Mouse (Mus musculus) bone marrow macrophage, adult 2 months (primary cell): ENCODE results near the gene Dll1. TPM values are rescaled to one million over a fixed set of nuclear protein-coding genes. Genes with fewer than 3 reads are reported as not detected.

Experiments
- H3K27ac ChIP-seq: 2 replicates; pipeline ENCODE4 v1.5.1; 2012; ENCODE audit warnings: low read depth, low read length; ENCODE audit not compliant: insufficient read depth
- H3K4me1 ChIP-seq: 2 replicates; pipeline ENCODE4 v1.6.1; 2012; ENCODE audit warnings: low read length; ENCODE audit not compliant: control insufficient read depth, insufficient read depth
- H3K4me3 ChIP-seq: 2 replicates; pipeline ENCODE4 v1.5.1; 2012; ENCODE audit warnings: mild to moderate bottlenecking, low read length, moderate library complexity; ENCODE audit not compliant: insufficient read depth
- CTCF ChIP-seq: IDR thresholded peaks from 2 replicates; pipeline ENCODE4 v1.5.1; 2012; ENCODE audit warnings: low read depth, mild to moderate bottlenecking, low read length, moderate library complexity
- POLR2A ChIP-seq: IDR thresholded peaks from 2 replicates; pipeline ENCODE4 v1.6.1; 2012; ENCODE audit warnings: mild to moderate bottlenecking, low read depth, low read length, borderline replicate concordance
- polyA plus RNA-seq: library from polyadenylated mRNA; stranded (reverse); fragments of >200 nt; gene quantifications from 2 replicates; pipeline ENCODE4 v1.2.4, GENCODE M21; 2012; ENCODE audit not compliant: missing spikeins, insufficient read depth, insufficient read length

Dll1 gene
- polyA plus RNA-seq, 1 experiment, result not detected

DNA sequence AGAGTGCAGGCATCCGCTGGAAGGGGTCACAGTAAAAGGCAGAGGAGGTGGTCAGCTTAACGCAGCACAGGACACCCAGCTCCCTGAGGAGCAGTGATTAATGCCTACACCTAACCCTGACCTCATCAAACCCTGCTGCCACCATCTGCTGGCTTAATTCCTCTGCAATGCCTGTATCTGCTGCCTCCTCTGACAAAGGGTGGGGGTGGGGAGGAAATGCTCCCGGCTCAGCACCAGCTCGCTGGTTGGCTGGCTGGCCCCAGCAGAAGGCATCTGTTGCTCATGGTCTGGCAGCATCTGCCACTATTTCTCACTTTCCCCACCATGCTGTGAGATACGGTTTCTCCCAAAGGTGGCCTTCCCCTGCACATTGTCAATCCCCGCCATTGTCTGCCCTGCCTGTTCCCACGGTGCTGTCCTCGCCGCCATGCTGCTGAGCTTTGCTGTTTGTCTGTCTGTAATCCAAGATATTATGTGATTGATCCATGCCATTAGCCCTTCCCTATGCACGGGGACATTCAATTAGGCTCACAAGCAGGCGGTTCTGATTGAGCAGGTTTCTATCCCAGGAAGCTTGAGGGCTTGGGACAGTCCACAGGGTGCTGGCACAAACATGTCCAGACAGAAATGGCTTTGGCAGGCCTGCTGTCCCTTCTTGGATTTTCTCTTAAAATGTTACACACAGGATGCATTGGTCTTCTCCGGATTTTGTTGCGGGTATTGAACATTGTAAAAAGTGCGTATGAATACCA lies 33.4 kb downstream of the Dll1 start:
- no peak for TF ChIP-seq POLR2A
- no peak for TF ChIP-seq CTCF
- Histone ChIP-seq H3K27ac (no peak overlapping the region), H3K4me3 (no peak overlapping the region), H3K4me1 (no peaks in the 10 kb centered on the region)

DNA sequence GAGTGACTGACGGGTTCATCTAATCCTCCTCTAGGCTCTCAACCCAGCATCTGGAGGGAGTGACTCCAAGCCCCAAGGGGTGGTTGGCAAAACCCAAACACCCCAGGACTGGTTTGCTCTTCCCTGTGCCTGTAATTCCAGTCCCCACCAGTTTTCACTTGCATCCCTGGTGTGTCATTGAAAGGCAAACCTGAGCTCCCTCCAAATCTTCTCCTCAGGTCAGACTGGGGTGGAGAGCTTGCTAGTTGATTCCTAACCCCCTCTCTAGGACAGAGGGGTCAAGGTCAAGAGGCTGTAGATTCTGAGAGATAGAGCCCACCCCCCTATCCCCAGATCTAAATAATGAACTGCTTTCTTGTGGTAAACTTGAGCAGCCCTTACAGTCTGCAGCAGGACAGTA lies 38.8 kb downstream of the Dll1 start:
- Histone ChIP-seq H3K4me1 (no peaks in the 10 kb centered on the region), H3K4me3 (no peak overlapping the region), H3K27ac (no peak overlapping the region)
- TF ChIP-seq POLR2A, result no peak
- no peak for TF ChIP-seq CTCF

DNA sequence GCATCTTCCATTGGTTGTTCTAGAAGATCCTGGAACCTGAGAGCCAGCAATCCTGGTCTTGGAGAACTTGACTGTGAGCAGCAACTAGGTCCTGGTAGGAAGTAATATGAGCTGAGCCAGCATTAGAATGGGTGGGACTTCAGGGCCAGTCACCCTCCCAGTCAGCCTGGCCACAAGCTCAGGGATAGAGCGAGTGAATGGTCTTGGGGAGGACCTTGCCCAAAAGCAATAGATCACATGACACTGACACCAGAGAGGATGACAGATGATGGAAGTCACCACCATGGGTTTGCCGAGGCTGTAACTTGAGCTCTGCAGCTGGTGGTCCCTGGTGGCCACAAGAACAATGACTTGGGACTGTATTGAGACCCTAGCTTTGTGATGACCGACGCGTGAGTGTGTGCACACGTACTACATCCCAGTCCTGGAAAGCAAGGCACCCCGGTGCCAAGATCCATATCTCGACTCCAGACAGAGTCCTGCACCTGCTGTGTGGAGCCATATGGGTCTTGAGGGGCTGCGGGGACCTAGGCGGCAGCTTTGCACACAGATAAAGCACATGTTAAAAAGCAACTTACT lies 46.8 kb downstream of the Dll1 start:
- H3K4me3 ChIP-seq, result no peak overlapping the region
- no peaks in the 10 kb centered on the region for H3K4me1 ChIP-seq
- no peak for TF ChIP-seq CTCF
- no peak for TF ChIP-seq POLR2A
- H3K27ac ChIP-seq, result no peak overlapping the region

DNA sequence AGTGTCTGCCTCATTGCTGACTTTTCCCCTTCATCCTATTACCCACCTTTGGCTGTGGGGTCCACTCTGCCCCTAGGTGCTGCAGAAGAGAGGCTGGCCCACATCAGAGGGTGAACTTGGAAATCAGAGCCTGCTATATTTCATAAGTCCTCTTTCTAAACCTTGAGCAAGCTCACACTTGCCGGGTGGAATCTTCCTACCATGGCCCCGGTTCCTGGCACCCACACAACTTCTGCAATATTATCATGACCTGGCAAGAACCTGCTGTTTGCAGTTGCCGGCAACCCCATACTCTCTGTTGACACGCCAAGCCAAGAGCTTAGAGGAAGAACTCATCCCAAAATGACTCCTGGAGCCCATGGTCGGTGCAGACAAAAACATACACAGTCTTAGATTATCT lies 49.6 kb downstream of the Dll1 start:
- Histone ChIP-seq H3K4me1 (no peaks in the 10 kb centered on the region), H3K27ac (no peak overlapping the region), H3K4me3 (no peak overlapping the region)
- TF ChIP-seq CTCF, result no peak

DNA sequence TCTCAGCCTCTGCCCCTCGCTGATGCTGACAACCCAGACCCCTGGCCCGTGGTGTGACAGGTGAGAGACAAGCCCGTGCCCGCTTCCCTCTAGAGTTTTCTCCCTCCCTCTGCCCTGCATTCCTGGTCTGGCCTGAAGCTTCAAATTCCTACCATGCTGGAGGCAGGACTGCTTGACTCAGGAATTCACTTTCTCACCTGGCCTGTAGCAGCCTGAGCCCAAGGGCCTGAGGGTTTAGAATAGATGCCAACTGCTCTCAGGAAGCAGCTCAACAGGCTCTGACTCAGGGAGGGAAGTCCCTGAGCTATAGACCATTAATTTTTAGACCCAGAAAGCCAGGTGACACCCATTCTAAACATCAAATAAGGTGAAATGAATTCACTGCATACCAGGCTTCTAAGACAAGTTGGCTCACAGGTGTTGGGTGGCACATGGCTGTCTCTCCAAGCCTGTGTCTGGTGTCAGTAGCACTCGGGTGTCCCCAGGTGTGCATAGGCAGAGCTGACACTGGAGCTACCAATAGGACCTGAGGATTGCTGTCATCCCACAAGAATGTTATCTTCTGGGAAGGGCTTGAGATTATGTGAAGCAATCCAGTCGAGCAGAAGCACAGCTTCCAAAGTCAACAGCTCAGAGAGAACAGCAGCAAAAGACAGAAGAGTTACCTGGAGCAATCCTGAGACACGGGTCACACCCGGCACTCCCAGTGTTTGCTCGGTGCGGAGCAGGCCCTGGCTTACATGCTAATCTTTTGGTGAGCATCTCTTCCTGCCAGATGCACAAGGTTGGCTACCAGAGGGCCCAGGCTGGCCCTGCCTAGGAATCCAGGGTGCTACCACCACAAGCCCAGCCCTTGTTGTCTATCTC lies 50.5 kb downstream of the Dll1 start:
- no peak overlapping the region for H3K4me3 ChIP-seq
- no peak for TF ChIP-seq POLR2A
- TF ChIP-seq CTCF, result no peak

DNA sequence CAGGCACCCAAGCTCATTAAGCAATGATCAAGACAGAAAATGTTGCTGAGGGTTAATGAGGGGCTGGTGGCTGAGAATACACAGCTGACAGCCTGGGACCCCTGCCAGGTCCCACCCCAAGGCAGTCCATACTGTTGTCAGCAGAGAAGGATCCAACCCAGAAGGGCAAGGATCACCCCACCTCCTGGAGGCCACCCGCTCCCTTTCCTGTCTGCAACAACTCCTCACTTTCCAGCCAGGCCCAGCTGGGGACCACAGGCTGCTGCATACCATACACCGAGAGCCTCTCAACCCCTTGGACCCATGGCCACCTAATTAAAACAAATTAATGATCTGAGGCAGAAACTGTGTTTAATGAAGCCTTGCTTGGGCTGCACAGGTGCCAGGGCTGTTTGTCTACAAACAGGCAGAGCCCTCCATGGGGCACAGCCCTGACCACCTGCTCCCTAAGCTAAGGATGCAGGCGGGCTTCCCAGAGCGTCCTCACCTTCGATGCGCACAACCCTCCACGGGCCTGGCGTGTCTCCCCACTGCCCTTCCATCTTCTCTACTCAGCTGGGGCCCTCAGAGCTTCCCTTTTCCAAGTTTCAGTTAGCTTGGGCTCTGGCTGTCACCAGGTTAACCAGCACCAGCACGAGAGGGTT lies 53.4 kb downstream of the Dll1 start:
- Histone ChIP-seq H3K27ac (no peak overlapping the region), H3K4me3 (no peak overlapping the region), H3K4me1 (no peaks in the 10 kb centered on the region)
- TF ChIP-seq POLR2A, result no peak
- TF ChIP-seq CTCF, result no peak

More for the DNA sequence above, 50.5 kb downstream of the Dll1 start:
- Histone ChIP-seq H3K27ac (no peak overlapping the region), H3K4me1 (no peaks in the 10 kb centered on the region)

Other genes with a start within 250 kb of the Dll1 start
- gene Fam120b, start 19.3 kb upstream of the Dll1 start, polyA plus RNA-seq, result 21.8 and 22.7 TPM in 2 replicates
- gene Psmb1, start 122.9 kb upstream of the Dll1 start, polyA plus RNA-seq, result 146 and 150 TPM in 2 replicates
- 29.9 and 33.7 TPM in 2 replicates for gene Tbp, start 123.0 kb upstream of the Dll1 start, polyA plus RNA-seq
- gene Pdcd2, start 150.4 kb upstream of the Dll1 start, polyA plus RNA-seq, result 21.9 and 32.4 TPM in 2 replicates
- gene Prdm9, start 187.5 kb upstream of the Dll1 start, polyA plus RNA-seq, result 12.3 and 12.5 TPM in 2 replicates